Mouse (Mus musculus): ENCODE results near the gene Gm28230. TPM values are rescaled to one million over a fixed set of nuclear protein-coding genes. Genes with fewer than 3 reads are reported as not detected.
A peak's percentile ranks its signal among the peaks of the same experiment; 100 is the strongest.

Gene Gm28230
- polyA plus RNA-seq, 1 experiment, result not detected

DNA sequence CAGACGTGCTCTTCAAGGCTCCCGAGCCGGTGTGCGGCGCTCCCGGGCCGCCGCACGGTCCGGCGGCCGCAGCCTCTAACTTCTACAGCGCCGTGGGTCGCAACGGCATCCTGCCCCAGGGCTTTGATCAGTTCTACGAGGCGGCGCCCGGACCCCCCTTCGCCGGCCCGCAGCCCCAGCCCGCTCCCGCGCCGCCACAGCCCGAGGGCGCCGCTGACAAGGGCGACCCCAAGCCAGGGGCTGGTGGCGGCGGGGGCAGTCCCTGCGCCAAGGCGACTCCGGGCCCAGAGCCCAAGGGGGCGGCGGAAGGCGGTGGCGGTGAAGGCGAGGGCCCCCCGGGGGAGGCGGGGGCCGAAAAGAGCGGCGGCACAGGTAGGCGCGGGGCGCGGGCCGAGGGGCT is 43.7 kb upstream of the Gm28230 start:
- no peak overlapping the region for H3K27ac ChIP-seq (ENCODE audit: control insufficient read depth, insufficient read depth, low read depth, low read length, poor library complexity)
- TF ChIP-seq POLR2A (IDR thresholded peaks at IDR 0.05; ENCODE audit: borderline replicate concordance, control insufficient read depth, low read depth, low read length), result no peak
- no peak for TF ChIP-seq CTCF (IDR thresholded peaks at IDR 0.05; ENCODE audit: control insufficient read depth, insufficient read depth, low read length)
- H3K4me1 ChIP-seq (ENCODE audit: control insufficient read depth, insufficient read depth, low read length), result no peaks in the 10 kb centered on the region
- 6% methylated on average over 49 of the region's 51 CpGs for WGBS
- no peak overlapping the region for H3K4me3 ChIP-seq (replicated peaks; ENCODE audit: control insufficient read depth, low read depth, low read length)

- Histone ChIP-seq H3K27ac (ENCODE audit: control insufficient read depth, insufficient read depth, low read depth, low read length, poor library complexity) (no peak overlapping the region), H3K4me1 (ENCODE audit: control insufficient read depth, insufficient read depth, low read length) (no peaks in the 10 kb centered on the region), H3K4me3 (replicated peaks; ENCODE audit: control insufficient read depth, low read depth, low read length) (no peak overlapping the region)
- 7% methylated on average over 18 of the region's 18 CpGs for WGBS
- TF ChIP-seq CTCF (IDR thresholded peaks at IDR 0.05; ENCODE audit: control insufficient read depth, insufficient read depth, low read length) (no peak), POLR2A (IDR thresholded peaks at IDR 0.05; ENCODE audit: borderline replicate concordance, control insufficient read depth, low read depth, low read length) (no peak)
Measured at GRCm38 (mm10) chr2:74683471-74683951, 43.0 kb upstream of the Gm28230 start.

- Histone ChIP-seq H3K27ac (ENCODE audit: control insufficient read depth, insufficient read depth, low read depth, low read length, poor library complexity) (no peak overlapping the region), H3K4me1 (ENCODE audit: control insufficient read depth, insufficient read depth, low read length) (no peaks in the 10 kb centered on the region), H3K4me3 (replicated peaks; ENCODE audit: control insufficient read depth, low read depth, low read length) (no peak overlapping the region)
- 9% methylated on average over 12 of the region's 12 CpGs for WGBS
- TF ChIP-seq CTCF (IDR thresholded peaks at IDR 0.05; ENCODE audit: control insufficient read depth, insufficient read depth, low read length) (no peak), POLR2A (IDR thresholded peaks at IDR 0.05; ENCODE audit: borderline replicate concordance, control insufficient read depth, low read depth, low read length) (no peak)
Measured at GRCm38 (mm10) chr2:74684106-74684505, 42.4 kb upstream of the Gm28230 start.

- WGBS, result 24% methylated on average over 4 of the region's 4 CpGs
- TF ChIP-seq CTCF (IDR thresholded peaks at IDR 0.05; ENCODE audit: control insufficient read depth, insufficient read depth, low read length) (no peak), POLR2A (IDR thresholded peaks at IDR 0.05; ENCODE audit: borderline replicate concordance, control insufficient read depth, low read depth, low read length) (no peak)
- Histone ChIP-seq H3K4me1 (ENCODE audit: control insufficient read depth, insufficient read depth, low read length) (no peaks in the 10 kb centered on the region), H3K4me3 (replicated peaks; ENCODE audit: control insufficient read depth, low read depth, low read length) (no peak overlapping the region), H3K27ac (ENCODE audit: control insufficient read depth, insufficient read depth, low read depth, low read length, poor library complexity) (no peak overlapping the region)
Measured at GRCm38 (mm10) chr2:74685059-74685603, 41.4 kb upstream of the Gm28230 start.

DNA sequence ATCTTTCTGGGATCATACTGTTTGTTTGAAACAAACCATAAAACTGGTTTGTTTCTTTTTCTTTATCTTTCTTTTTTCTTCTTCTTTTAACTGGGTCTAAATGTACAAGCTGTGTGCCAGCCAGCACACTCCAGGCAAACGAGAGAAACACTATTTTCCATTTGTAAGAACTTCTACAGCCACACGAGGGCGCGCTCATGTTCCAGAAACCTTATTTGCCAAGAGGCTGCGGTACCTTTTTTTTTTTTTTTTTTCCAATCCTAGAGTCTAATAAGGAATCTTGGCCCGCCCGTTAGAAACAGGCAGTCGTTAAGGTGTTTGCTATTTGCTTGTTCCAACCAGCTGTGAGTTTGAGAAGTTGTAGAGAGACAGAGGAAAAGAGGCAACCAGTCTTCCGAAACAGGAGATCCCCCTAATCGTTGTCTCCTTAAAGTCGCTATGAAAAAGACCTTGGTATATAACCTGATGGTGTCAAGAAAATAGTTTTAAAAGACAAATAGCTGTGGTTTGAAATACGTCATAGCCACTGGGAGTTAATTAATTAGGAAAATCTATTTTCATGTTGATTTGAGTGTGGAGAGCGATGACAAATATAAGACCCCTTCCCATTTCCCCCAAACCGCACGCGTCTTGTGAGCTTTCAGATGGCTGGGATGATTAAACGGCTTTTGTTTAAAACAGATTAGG is 40.1 kb upstream of the Gm28230 start:
- 0 out of 2 replicates have a peak, but pooled peaks have one; percentile 26 for TF ChIP-seq CTCF (IDR thresholded peaks at IDR 0.05; ENCODE audit: control insufficient read depth, insufficient read depth, low read length)
- TF ChIP-seq POLR2A (IDR thresholded peaks at IDR 0.05; ENCODE audit: borderline replicate concordance, control insufficient read depth, low read depth, low read length), result no peak
- Histone ChIP-seq H3K4me1 (ENCODE audit: control insufficient read depth, insufficient read depth, low read length) (no peaks in the 10 kb centered on the region), H3K4me3 (replicated peaks; ENCODE audit: control insufficient read depth, low read depth, low read length) (no peak overlapping the region), H3K27ac (ENCODE audit: control insufficient read depth, insufficient read depth, low read depth, low read length, poor library complexity) (no peak overlapping the region)
- 13% methylated on average over 17 of the region's 17 CpGs for WGBS

GRCm38 (mm10) chr2:74686988-74687697 is 39.4 kb upstream of the Gm28230 start:
- Histone ChIP-seq H3K27ac (ENCODE audit: control insufficient read depth, insufficient read depth, low read depth, low read length, poor library complexity) (no peak overlapping the region), H3K4me3 (replicated peaks; ENCODE audit: control insufficient read depth, low read depth, low read length) (no peak overlapping the region), H3K4me1 (ENCODE audit: control insufficient read depth, insufficient read depth, low read length) (no peaks in the 10 kb centered on the region)
- TF ChIP-seq CTCF (IDR thresholded peaks at IDR 0.05; ENCODE audit: control insufficient read depth, insufficient read depth, low read length) (no peak), POLR2A (IDR thresholded peaks at IDR 0.05; ENCODE audit: borderline replicate concordance, control insufficient read depth, low read depth, low read length) (no peak)
- WGBS, result 5% methylated on average over 27 of the region's 27 CpGs

DNA sequence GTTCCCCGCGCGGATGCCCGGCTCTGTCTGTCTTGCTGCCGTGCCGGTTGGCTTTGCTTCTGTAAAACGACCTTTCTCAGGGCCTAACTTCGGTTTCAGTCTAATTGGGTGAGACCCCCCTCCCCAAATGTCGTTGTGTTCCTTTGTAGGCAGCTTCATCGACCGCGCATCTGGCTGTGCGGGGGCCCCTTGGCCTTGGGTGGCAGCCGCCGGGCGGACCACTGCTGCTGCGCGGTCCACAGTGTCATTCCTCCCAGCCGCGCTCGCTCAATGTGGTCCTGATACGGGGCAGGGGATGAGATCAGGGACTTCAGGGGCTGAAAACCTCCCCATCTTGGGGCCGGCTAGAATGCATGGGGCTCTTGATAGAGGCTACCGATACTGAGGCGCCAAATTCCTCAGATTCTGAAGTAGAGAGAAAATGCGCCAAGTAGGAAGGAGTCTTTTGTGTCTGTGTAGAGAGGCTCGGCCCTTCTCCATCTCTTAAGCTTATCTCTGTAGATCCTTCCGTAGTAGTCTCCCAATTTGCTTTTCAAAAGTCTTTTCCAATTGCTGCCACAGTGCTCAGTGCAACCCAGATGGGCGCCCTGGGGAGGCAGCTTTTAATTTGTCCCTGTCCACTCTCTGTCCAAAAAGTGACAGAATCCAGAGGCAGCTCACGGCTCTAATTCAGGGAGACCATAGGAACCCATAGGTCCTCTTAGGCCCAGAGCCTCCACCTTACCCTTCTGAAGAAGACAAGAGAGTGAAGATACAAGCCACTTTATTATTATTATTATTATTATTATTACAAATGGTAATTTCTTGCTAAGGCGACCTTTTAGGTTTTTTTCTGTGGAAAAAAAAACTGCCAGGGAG is 38.6 kb upstream of the Gm28230 start:
- 5% methylated on average over 31 of the region's 31 CpGs for WGBS
- no peak for TF ChIP-seq POLR2A (IDR thresholded peaks at IDR 0.05; ENCODE audit: borderline replicate concordance, control insufficient read depth, low read depth, low read length)
- no peak for TF ChIP-seq CTCF (IDR thresholded peaks at IDR 0.05; ENCODE audit: control insufficient read depth, insufficient read depth, low read length)
- Histone ChIP-seq H3K4me1 (ENCODE audit: control insufficient read depth, insufficient read depth, low read length) (no peaks in the 10 kb centered on the region), H3K27ac (ENCODE audit: control insufficient read depth, insufficient read depth, low read depth, low read length, poor library complexity) (no peak overlapping the region), H3K4me3 (replicated peaks; ENCODE audit: control insufficient read depth, low read depth, low read length) (no peak overlapping the region)
